Mouse (Mus musculus): ENCODE results near the gene Dph6. TPM values are rescaled to one million over a fixed set of nuclear protein-coding genes. Genes with fewer than 3 reads are reported as not detected.

Dph6 gene
- total and polyA plus RNA-seq, 3 experiments, result 6.3 to 7.3 (median 6.9) TPM

- Histone ChIP-seq H3K9ac (ENCODE audit: low read depth, low read length) (no peak overlapping the region), H3K27me3 (ENCODE audit: control insufficient read depth, insufficient read depth, low read length) (no peaks in the 10 kb centered on the region), H3K4me3 (no peak overlapping the region), H3K27ac (no peak overlapping the region), H3K36me3 (ENCODE audit: control insufficient read depth, insufficient read depth, low read length) (no peaks in the 10 kb centered on the region), H3K79me2 (replicated peaks; ENCODE audit: control insufficient read depth, insufficient read depth, low read length) (no peaks in the 10 kb centered on the region), H3K4me1 (ENCODE audit: control insufficient read depth, insufficient read depth, low read length) (no peaks in the 10 kb centered on the region)
- no peak for TF ChIP-seq EP300 (IDR thresholded peaks at IDR 0.05; ENCODE audit: insufficient read depth, low read depth, low read length)
- no peak for TF ChIP-seq POLR2A (IDR thresholded peaks at IDR 0.05; ENCODE audit: insufficient read depth, low read depth, low read length)
- no peak for TF ChIP-seq CTCF (IDR thresholded peaks at IDR 0.05)
- intact Hi-C loops (cut with DNase I), result no loop called here
- WGBS, result 70% methylated on average over 2 of the region's 2 CpGs
- no peak for DNase-seq
These were observed 55.0 kb downstream of the Dph6 start for GRCm38 (mm10) chr2:114599793-114600192.

DNA sequence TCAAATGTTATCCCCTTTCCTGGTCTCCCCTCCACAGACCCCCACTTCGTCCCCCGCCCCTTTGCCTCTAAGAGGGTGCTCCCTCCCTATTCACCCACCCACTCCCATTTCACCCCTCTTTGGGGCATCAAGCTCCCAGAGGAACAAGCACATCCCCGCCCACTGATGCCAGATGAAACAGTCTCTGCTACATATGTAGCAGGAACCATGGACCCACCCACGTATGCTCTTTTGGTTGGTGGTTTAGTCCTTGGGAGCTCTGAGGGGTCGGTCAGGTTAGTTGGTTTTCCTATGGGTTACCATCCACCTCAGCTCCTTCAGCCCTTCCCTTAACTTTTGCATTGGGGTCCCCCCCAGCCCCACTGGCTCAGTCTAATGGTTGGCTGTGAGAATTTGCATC is 61.4 kb downstream of the Dph6 start:
- Histone ChIP-seq H3K27me3 (ENCODE audit: control insufficient read depth, insufficient read depth, low read length) (no peaks in the 10 kb centered on the region), H3K9ac (ENCODE audit: low read depth, low read length) (no peak overlapping the region), H3K4me3 (no peak overlapping the region), H3K79me2 (replicated peaks; ENCODE audit: control insufficient read depth, insufficient read depth, low read length) (no peaks in the 10 kb centered on the region), H3K36me3 (ENCODE audit: control insufficient read depth, insufficient read depth, low read length) (no peaks in the 10 kb centered on the region), H3K4me1 (ENCODE audit: control insufficient read depth, insufficient read depth, low read length) (no peaks in the 10 kb centered on the region), H3K27ac (no peak overlapping the region)
- 92% methylated on average over 5 of the region's 5 CpGs for WGBS
- DNase-seq, result no peak
- TF ChIP-seq POLR2A (IDR thresholded peaks at IDR 0.05; ENCODE audit: insufficient read depth, low read depth, low read length), result no peak
- no peak for TF ChIP-seq CTCF (IDR thresholded peaks at IDR 0.05)
- TF ChIP-seq EP300 (IDR thresholded peaks at IDR 0.05; ENCODE audit: insufficient read depth, low read depth, low read length), result no peak
- intact Hi-C loops (cut with DNase I), result no loop called here

GRCm38 (mm10) chr2:114580714-114581113 is 74.0 kb downstream of the Dph6 start:
- Histone ChIP-seq H3K4me3 (no peak overlapping the region), H3K36me3 (ENCODE audit: control insufficient read depth, insufficient read depth, low read length) (no peaks in the 10 kb centered on the region), H3K4me1 (ENCODE audit: control insufficient read depth, insufficient read depth, low read length) (no peaks in the 10 kb centered on the region), H3K27ac (no peak overlapping the region), H3K9ac (ENCODE audit: low read depth, low read length) (no peak overlapping the region), H3K79me2 (replicated peaks; ENCODE audit: control insufficient read depth, insufficient read depth, low read length) (no peaks in the 10 kb centered on the region), H3K27me3 (ENCODE audit: control insufficient read depth, insufficient read depth, low read length) (no peaks in the 10 kb centered on the region)
- no peak for DNase-seq
- 84% methylated on average over 2 of the region's 2 CpGs for WGBS
- TF ChIP-seq CTCF (IDR thresholded peaks at IDR 0.05) (no peak), POLR2A (IDR thresholded peaks at IDR 0.05; ENCODE audit: insufficient read depth, low read depth, low read length) (no peak), EP300 (IDR thresholded peaks at IDR 0.05; ENCODE audit: insufficient read depth, low read depth, low read length) (no peak)
- intact Hi-C loops (cut with DNase I), result no loop called here

- Histone ChIP-seq H3K4me3 (no peak overlapping the region), H3K4me1 (ENCODE audit: control insufficient read depth, insufficient read depth, low read length) (no peaks in the 10 kb centered on the region), H3K79me2 (replicated peaks; ENCODE audit: control insufficient read depth, insufficient read depth, low read length) (no peaks in the 10 kb centered on the region), H3K27me3 (ENCODE audit: control insufficient read depth, insufficient read depth, low read length) (no peaks in the 10 kb centered on the region), H3K9ac (ENCODE audit: low read depth, low read length) (no peak overlapping the region), H3K27ac (no peak overlapping the region), H3K36me3 (ENCODE audit: control insufficient read depth, insufficient read depth, low read length) (no peaks in the 10 kb centered on the region; the same call in 1 of the 2 replicates)
- intact Hi-C loops (cut with DNase I), result no loop called here
- no peak for TF ChIP-seq EP300 (IDR thresholded peaks at IDR 0.05; ENCODE audit: insufficient read depth, low read depth, low read length)
- no peak for TF ChIP-seq POLR2A (IDR thresholded peaks at IDR 0.05; ENCODE audit: insufficient read depth, low read depth, low read length)
- TF ChIP-seq CTCF (IDR thresholded peaks at IDR 0.05), result no peak
- DNase-seq, result no peak
- WGBS, result 79% methylated on average over 2 of the region's 2 CpGs
These were observed 111.7 kb downstream of the Dph6 start for GRCm38 (mm10) chr2:114543000-114543622.

DNA sequence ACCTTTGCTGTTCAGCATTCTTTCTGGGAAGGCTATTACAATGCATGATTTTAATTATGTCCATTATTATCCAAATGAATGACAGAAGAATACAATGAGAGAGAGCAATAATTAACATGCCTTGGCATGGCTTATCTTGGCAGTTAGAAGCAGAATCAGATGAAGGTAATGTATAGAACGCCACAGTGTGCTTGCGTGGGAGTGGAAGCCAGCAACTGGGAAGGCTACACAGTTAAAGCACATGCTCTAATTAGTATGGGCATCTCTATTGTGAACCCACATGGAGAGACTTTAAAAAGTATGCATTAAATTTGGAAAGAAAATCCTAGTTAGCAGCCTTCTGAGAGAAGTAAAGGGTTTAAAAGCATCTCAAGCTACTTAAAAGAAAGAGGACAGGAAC is 112.4 kb downstream of the Dph6 start:
- Histone ChIP-seq H3K9ac (ENCODE audit: low read depth, low read length) (no peak overlapping the region), H3K79me2 (replicated peaks; ENCODE audit: control insufficient read depth, insufficient read depth, low read length) (no peaks in the 10 kb centered on the region), H3K27me3 (ENCODE audit: control insufficient read depth, insufficient read depth, low read length) (no peaks in the 10 kb centered on the region), H3K4me3 (no peak overlapping the region), H3K27ac (no peak overlapping the region), H3K4me1 (ENCODE audit: control insufficient read depth, insufficient read depth, low read length) (no peaks in the 10 kb centered on the region), H3K36me3 (ENCODE audit: control insufficient read depth, insufficient read depth, low read length) (no peaks in the 10 kb centered on the region; the same call in 1 of the 2 replicates)
- WGBS, result 84% methylated on average over 2 of the region's 2 CpGs
- intact Hi-C loops (cut with DNase I), result no loop called here
- no peak for DNase-seq
- TF ChIP-seq CTCF (IDR thresholded peaks at IDR 0.05), result no peak
- TF ChIP-seq POLR2A (IDR thresholded peaks at IDR 0.05; ENCODE audit: insufficient read depth, low read depth, low read length), result no peak
- TF ChIP-seq EP300 (IDR thresholded peaks at IDR 0.05; ENCODE audit: insufficient read depth, low read depth, low read length), result no peak

- DNase-seq, result no peak
- Histone ChIP-seq H3K36me3 (ENCODE audit: control insufficient read depth, insufficient read depth, low read length) (no peaks in the 10 kb centered on the region; the same call in 1 of the 2 replicates), H3K4me1 (ENCODE audit: control insufficient read depth, insufficient read depth, low read length) (no peaks in the 10 kb centered on the region), H3K4me3 (no peak overlapping the region), H3K9ac (ENCODE audit: low read depth, low read length) (no peak overlapping the region), H3K27ac (no peak overlapping the region), H3K79me2 (replicated peaks; ENCODE audit: control insufficient read depth, insufficient read depth, low read length) (no peaks in the 10 kb centered on the region), H3K27me3 (ENCODE audit: control insufficient read depth, insufficient read depth, low read length) (no peaks in the 10 kb centered on the region)
- TF ChIP-seq POLR2A (IDR thresholded peaks at IDR 0.05; ENCODE audit: insufficient read depth, low read depth, low read length) (no peak), EP300 (IDR thresholded peaks at IDR 0.05; ENCODE audit: insufficient read depth, low read depth, low read length) (no peak), CTCF (IDR thresholded peaks at IDR 0.05) (no peak)
- intact Hi-C loops (cut with DNase I), result no loop called here
- 78% methylated on average over 6 of the region's 6 CpGs for WGBS
These were observed 114.3 kb downstream of the Dph6 start for GRCm38 (mm10) chr2:114540416-114540815.

Measured in heart, adult 2 months (tissue).